Mouse (Mus musculus): ENCODE measurements around the gene Fli1. TPM values are rescaled to one million over a fixed set of nuclear protein-coding genes. Genes with fewer than 3 reads are reported as not detected.

Fli1 gene
- total and polyA plus RNA-seq, 2 experiments from 2014 or later: 19.0 to 29.5 TPM

- Histone ChIP-seq H3K27me3 (ENCODE audit: control insufficient read depth, insufficient read depth, low read length) (no peaks in the 10 kb centered on the region), H3K4me3 (ENCODE audit: low read depth, low read length) (no peak overlapping the region), H3K9ac (replicated peaks; ENCODE audit: low read depth, low read length) (no peak overlapping the region), H3K27ac (ENCODE audit: low read depth) (no peak overlapping the region), H3K4me1 (ENCODE audit: control insufficient read depth, insufficient read depth) (no peaks in the 10 kb centered on the region), H3K4me2 (ENCODE audit: low read depth, low read length) (no peak overlapping the region), H3K9me3 (replicated peaks; ENCODE audit: control insufficient read depth, low read length) (no peaks in the 10 kb centered on the region), H3K36me3 (replicated peaks; ENCODE audit: control insufficient read depth, insufficient read depth, low read length) (0 out of 2 replicates have a peak, but pooled peaks cover 9% of the 10 kb centered on the region)
- ATAC-seq (ENCODE audit: insufficient read depth, low read depth) (no peak), DNase-seq (ENCODE audit: low spot score) (no peak)
- WGBS: 36% methylated on average over 7 of the region's 7 CpGs
- TF ChIP-seq EP300 (IDR thresholded peaks at IDR 0.05; ENCODE audit: low read depth): no peak
- no peak for TF ChIP-seq CTCF (IDR thresholded peaks at IDR 0.05; ENCODE audit: low read depth)
These were observed 92.5 kb downstream of the Fli1 start for GRCm38 (mm10) chr9:32450161-32450560.

- no peak for TF ChIP-seq CTCF (IDR thresholded peaks at IDR 0.05; ENCODE audit: low read depth)
- no peak for TF ChIP-seq EP300 (IDR thresholded peaks at IDR 0.05; ENCODE audit: low read depth)
- WGBS: 69% methylated on average over 5 of the region's 5 CpGs
These were observed 93.9 kb downstream of the Fli1 start for GRCm38 (mm10) chr9:32448766-32449165.

GRCm38 (mm10) chr9:32445789-32446188 lies 96.9 kb downstream of the Fli1 start:
- Histone ChIP-seq H3K36me3 (replicated peaks; ENCODE audit: control insufficient read depth, insufficient read depth, low read length) (0 out of 2 replicates have a peak, but pooled peaks cover 6% of the 10 kb centered on the region), H3K9me3 (replicated peaks; ENCODE audit: control insufficient read depth, low read length) (no peaks in the 10 kb centered on the region), H3K4me3 (ENCODE audit: low read depth, low read length) (no peak overlapping the region), H3K27ac (ENCODE audit: low read depth) (no peak overlapping the region), H3K9ac (replicated peaks; ENCODE audit: low read depth, low read length) (no peak overlapping the region), H3K4me1 (ENCODE audit: control insufficient read depth, insufficient read depth) (no peaks in the 10 kb centered on the region), H3K4me2 (ENCODE audit: low read depth, low read length) (no peak overlapping the region), H3K27me3 (ENCODE audit: control insufficient read depth, insufficient read depth, low read length) (no peaks in the 10 kb centered on the region)
- TF ChIP-seq CTCF (IDR thresholded peaks at IDR 0.05; ENCODE audit: low read depth) (peak; percentile 41), EP300 (IDR thresholded peaks at IDR 0.05; ENCODE audit: low read depth) (no peak)
- DNase-seq (ENCODE audit: low spot score) (no peak), ATAC-seq (ENCODE audit: insufficient read depth, low read depth) (no peak)
- 59% methylated on average over 3 of the region's 3 CpGs for WGBS

More at GRCm38 (mm10) chr9:32448766-32449165, 93.9 kb downstream of the Fli1 start:
- Histone ChIP-seq H3K4me1 (ENCODE audit: control insufficient read depth, insufficient read depth) (no peaks in the 10 kb centered on the region), H3K9me3 (replicated peaks; ENCODE audit: control insufficient read depth, low read length) (no peaks in the 10 kb centered on the region), H3K4me3 (ENCODE audit: low read depth, low read length) (no peak overlapping the region), H3K9ac (replicated peaks; ENCODE audit: low read depth, low read length) (no peak overlapping the region), H3K27ac (ENCODE audit: low read depth) (no peak overlapping the region), H3K4me2 (ENCODE audit: low read depth, low read length) (no peak overlapping the region), H3K27me3 (ENCODE audit: control insufficient read depth, insufficient read depth, low read length) (no peaks in the 10 kb centered on the region), H3K36me3 (replicated peaks; ENCODE audit: control insufficient read depth, insufficient read depth, low read length) (0 out of 2 replicates have a peak, but pooled peaks cover 4% of the 10 kb centered on the region)
- ATAC-seq (ENCODE audit: insufficient read depth, low read depth) (no peak), DNase-seq (ENCODE audit: low spot score) (no peak)

- Histone ChIP-seq H3K27me3 (ENCODE audit: control insufficient read depth, insufficient read depth, low read length) (no peaks in the 10 kb centered on the region), H3K4me3 (ENCODE audit: low read depth, low read length) (no peak overlapping the region), H3K4me1 (ENCODE audit: control insufficient read depth, insufficient read depth) (no peaks in the 10 kb centered on the region), H3K9ac (replicated peaks; ENCODE audit: low read depth, low read length) (no peak overlapping the region), H3K4me2 (ENCODE audit: low read depth, low read length) (no peak overlapping the region), H3K27ac (ENCODE audit: low read depth) (peak overlapping the region; percentile 7; the same call in 1 of the 2 replicates), H3K36me3 (replicated peaks; ENCODE audit: control insufficient read depth, insufficient read depth, low read length) (0 out of 2 replicates have a peak, but pooled peaks cover 14% of the 10 kb centered on the region), H3K9me3 (replicated peaks; ENCODE audit: control insufficient read depth, low read length) (no peaks in the 10 kb centered on the region)
- WGBS: 59% methylated on average over 6 of the region's 6 CpGs
- DNase-seq (ENCODE audit: low spot score) (no peak), ATAC-seq (ENCODE audit: insufficient read depth, low read depth) (no peak)
- no peak for TF ChIP-seq EP300 (IDR thresholded peaks at IDR 0.05; ENCODE audit: low read depth)
- no peak for TF ChIP-seq CTCF (IDR thresholded peaks at IDR 0.05; ENCODE audit: low read depth)
These were observed 98.0 kb downstream of the Fli1 start for GRCm38 (mm10) chr9:32444453-32445201.

- H3K9ac ChIP-seq (replicated peaks; ENCODE audit: low read depth, low read length): no peak overlapping the region
- peak overlapping the region; percentile 25; the same call in 1 of the 2 replicates for H3K27ac ChIP-seq (ENCODE audit: low read depth)
- TF ChIP-seq CTCF (IDR thresholded peaks at IDR 0.05; ENCODE audit: low read depth): no peak
- no peak for TF ChIP-seq EP300 (IDR thresholded peaks at IDR 0.05; ENCODE audit: low read depth)
- H3K27me3 ChIP-seq (ENCODE audit: control insufficient read depth, insufficient read depth, low read length): no peaks in the 10 kb centered on the region
- no peak overlapping the region for H3K4me2 ChIP-seq (ENCODE audit: low read depth, low read length)
- no peak overlapping the region for H3K4me3 ChIP-seq (ENCODE audit: low read depth, low read length)
- H3K4me1 ChIP-seq (ENCODE audit: control insufficient read depth, insufficient read depth): no peaks in the 10 kb centered on the region
- ATAC-seq (ENCODE audit: insufficient read depth, low read depth) (peak; percentile 33; the same call in 1 of the 2 replicates), DNase-seq (ENCODE audit: low spot score) (peak; percentile 19)
- 0 out of 2 replicates have a peak, but pooled peaks cover 9% of the 10 kb centered on the region for H3K36me3 ChIP-seq (replicated peaks; ENCODE audit: control insufficient read depth, insufficient read depth, low read length)
- H3K9me3 ChIP-seq (replicated peaks; ENCODE audit: control insufficient read depth, low read length): no peaks in the 10 kb centered on the region
- WGBS: 57% methylated on average over 6 of the region's 6 CpGs
These were observed 98.8 kb downstream of the Fli1 start for GRCm38 (mm10) chr9:32443817-32444216.
